ENCODE assay signal across 25 mouse cellular contexts in genomic region chr14:24521597-24521996, GRCm38 (mm10).
"Had no signal": no experiment of that assay in that cellular context is flagged by ENCODE, and none has a peak within 500 bp of the region (broad histone marks: within the 10 kb centered on the region; RNA-seq: fewer than 3 reads in every experiment).

No protein-coding gene starts in this region.

- H3K27ac ChIP-seq: heart, embryonic 10.5 days; hindbrain, embryonic 12.5 days; hindbrain, postnatal 0 days; intestine, embryonic 15.5 days; kidney, embryonic 15.5 days; kidney, postnatal 0 days; limb, embryonic 13.5 days; limb, embryonic 15.5 days; liver, embryonic 12.5 days; liver, embryonic 14.5 days had no signal

- H3K4me1 ChIP-seq: intestine, embryonic 15.5 days; kidney, embryonic 15.5 days; liver, embryonic 12.5 days had no signal

- ATAC-seq: forebrain, postnatal 0 days; hindbrain, postnatal 0 days; intestine, embryonic 15.5 days; liver, embryonic 12.5 days had no signal

- H3K9ac ChIP-seq: forebrain, postnatal 0 days; heart, embryonic 12.5 days; hindbrain, embryonic 12.5 days; intestine, embryonic 15.5 days; kidney, embryonic 15.5 days; limb, embryonic 13.5 days; limb, embryonic 15.5 days; liver, embryonic 12.5 days; liver, embryonic 14.5 days had no signal

- H3K4me2 ChIP-seq: heart, embryonic 12.5 days; hindbrain, embryonic 12.5 days; intestine, embryonic 15.5 days; kidney, embryonic 15.5 days; limb, embryonic 13.5 days; limb, embryonic 15.5 days; liver, embryonic 12.5 days had no signal

- DNase-seq: forebrain, postnatal 0 days; gastrocnemius, postnatal 14 days; gastrocnemius, postnatal 36 days; heart, adult 18-20 months; heart, postnatal 10 days; heart, postnatal 36 days; kidney, adult 11 months; kidney, adult 2 months; kidney, adult 9 months; kidney, postnatal 14 days; kidney, postnatal 36 days; layer of hippocampus, adult 9-11 months; layer of hippocampus, postnatal 36 days; left cerebral cortex, postnatal 4 days had no signal

- H3K9me3 ChIP-seq: heart, embryonic 10.5 days; heart, embryonic 12.5 days; hindbrain, embryonic 12.5 days; intestine, embryonic 15.5 days; kidney, embryonic 15.5 days; limb, embryonic 13.5 days; limb, embryonic 15.5 days; liver, embryonic 12.5 days had no signal

- H3K36me3 ChIP-seq: heart, embryonic 10.5 days; heart, embryonic 12.5 days; hindbrain, embryonic 12.5 days; intestine, embryonic 15.5 days; kidney, embryonic 15.5 days; limb, embryonic 13.5 days; limb, embryonic 15.5 days; liver, embryonic 12.5 days had no signal

- H3K4me3 ChIP-seq: heart, embryonic 10.5 days; heart, embryonic 12.5 days; hindbrain, embryonic 12.5 days; intestine, embryonic 15.5 days; kidney, embryonic 15.5 days; limb, embryonic 13.5 days; limb, embryonic 15.5 days; liver, embryonic 12.5 days had no signal

- H3K27me3 ChIP-seq: heart, embryonic 12.5 days; hindbrain, embryonic 12.5 days; intestine, embryonic 15.5 days; kidney, embryonic 15.5 days; limb, embryonic 13.5 days; limb, embryonic 15.5 days; liver, embryonic 12.5 days had no signal
